Mouse (Mus musculus): Measurements from ENCODE around the gene Atp5j. TPM values are rescaled to one million over a fixed set of nuclear protein-coding genes. Genes with fewer than 3 reads are reported as not detected.

The Atp5j gene
- polyA plus RNA-seq, 1 experiment from 2014 or later = 862 TPM

Other genes starting within 250 kb of the Atp5j start
- gene Mrpl39, start 99.9 kb downstream of the Atp5j start, polyA plus RNA-seq (2015; fragmentation: Nextera tagmentation; extraction: Ambion mirVana) = 43.5 and 43.6 TPM in 2 replicates
- 24.5 and 26.9 TPM in 2 replicates for gene Jam2, start 61.5 kb downstream of the Atp5j start, polyA plus RNA-seq (2015; fragmentation: Nextera tagmentation; extraction: Ambion mirVana)
- gene Gabpa, start 700 bp downstream of the Atp5j start, polyA plus RNA-seq (2015; fragmentation: Nextera tagmentation; extraction: Ambion mirVana) = 21.2 and 21.4 TPM in 2 replicates